Mouse (Mus musculus) cortical plate, adult 2 months (tissue): Measurements from ENCODE around the gene Cd79b.

Experiments
- CTCF ChIP-seq: fragments of 200-500 bp; IDR thresholded peaks from 2 replicates; pipeline ENCODE4 v1.5.1; 2011; ENCODE audit warnings: mild to moderate bottlenecking, control low read depth, low read length; ENCODE audit not compliant: insufficient read depth; ENCODE audit errors: extremely low read depth
- POLR2A ChIP-seq: fragments of 200-500 bp; IDR thresholded peaks from 2 replicates; pipeline ENCODE4 v1.6.1; 2011; ENCODE audit warnings: mild to moderate bottlenecking, low read length, control low read depth; ENCODE audit not compliant: insufficient read depth; ENCODE audit errors: extremely low read depth

DNA sequence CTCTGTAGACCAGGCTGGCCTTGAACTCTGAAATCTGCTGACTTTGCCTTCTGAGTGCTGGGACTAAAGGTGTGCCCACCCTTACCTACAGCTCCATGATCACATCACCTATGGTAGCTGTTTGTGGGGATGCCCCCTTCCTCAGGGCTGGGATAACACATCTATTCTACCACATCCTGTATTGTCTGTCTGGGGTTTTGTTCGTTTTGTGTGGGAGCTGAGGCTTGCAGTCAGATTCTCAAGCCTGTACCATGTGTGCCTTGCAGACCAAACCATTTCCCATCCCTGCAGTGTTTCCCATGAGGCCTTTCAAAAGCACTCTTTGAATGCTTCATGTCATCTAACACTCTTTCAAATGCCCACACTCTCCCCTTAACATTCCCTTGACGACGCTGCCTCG, 37.4 kb upstream of the Cd79b start:
- TF ChIP-seq CTCF (no peak), POLR2A (no peak)
